Mouse (Mus musculus) MEL (cell line): ENCODE measurements at regions not wholly inside any gene's neighbourhood (a gene's known extent, or its start where the extent isn't known, plus 50 kb on each side); places are given as distances from the start of the nearest gene placed in this dataset.

Source experiments
- DNase-seq: peaks from one replicate; pipeline ENCODE4 v3.0.0; 2011; ENCODE audit warnings: low read depth, low spot score
- H3K27ac ChIP-seq: 2 replicates; pipeline ENCODE4 v1.5.1; 2012; ENCODE audit warnings: low read depth, mild to moderate bottlenecking, control low read depth, low read length, moderate library complexity; ENCODE audit not compliant: control insufficient read depth
- H3K27me3 ChIP-seq, 2 experiments: fragments of 150-350 bp in 1 of 2; sonication (generic) in 1 of 2; 2 replicates each; pipeline ENCODE4 v1.6.1; 2012; ENCODE audit warnings: low read length in 2 of 2, mild to moderate bottlenecking in 2 of 2, improper control_type of control experiment in 1 of 2, moderate library complexity in 1 of 2; ENCODE audit not compliant: insufficient read depth in 2 of 2, control insufficient read depth in 1 of 2
- H3K36me3 ChIP-seq, 2 experiments: 2 replicates each; pipeline ENCODE4 v1.6.1; 2012 to 2014; ENCODE audit warnings: low read length in 2 of 2, improper control_type of control experiment in 1 of 2, inconsistent platforms in 1 of 2, mild to moderate bottlenecking in 1 of 2; ENCODE audit not compliant: insufficient read depth in 2 of 2, control insufficient read depth in 1 of 2
- H3K4me1 ChIP-seq, 2 experiments: fragments of 150-350 bp in 1 of 2; sonication (generic) in 1 of 2; 2 replicates each; pipeline ENCODE4 v1.6.1; 2012; ENCODE audit warnings: low read length in 2 of 2, improper control_type of control experiment in 1 of 2, mild to moderate bottlenecking in 1 of 2; ENCODE audit not compliant: insufficient read depth in 2 of 2, control insufficient read depth in 1 of 2
- H3K4me3 ChIP-seq, 2 experiments: fragments of 150-350 bp in 1 of 2; sonication (generic) in 1 of 2; 2 replicates each; pipeline ENCODE4 v1.5.1; 2012; ENCODE audit warnings: low read depth in 2 of 2, low read length in 2 of 2, mild to moderate bottlenecking in 2 of 2, moderate library complexity in 2 of 2, control low read depth in 1 of 2, improper control_type of control experiment in 1 of 2; ENCODE audit not compliant: control insufficient read depth in 1 of 2, insufficient read depth in 1 of 2
- H3K79me2 ChIP-seq: 2 replicates; pipeline ENCODE4 v1.6.1; 2012; ENCODE audit warnings: mild to moderate bottlenecking, low read length, moderate library complexity; ENCODE audit not compliant: control insufficient read depth, poor library complexity, insufficient read depth
- H3K9ac ChIP-seq: 2 replicates; pipeline ENCODE4 v1.6.1; 2012; ENCODE audit warnings: low read depth, mild to moderate bottlenecking, control low read depth, low read length, moderate library complexity; ENCODE audit not compliant: control insufficient read depth, poor library complexity, severe bottlenecking
- H3K9me3 ChIP-seq: fragments of 150-350 bp; sonication (generic); replicated peaks from 2 replicates; pipeline ENCODE4 v1.6.1; 2012; ENCODE audit warnings: mild to moderate bottlenecking, low read length, improper control_type of control experiment, moderate library complexity; ENCODE audit not compliant: insufficient read depth
- CHD1 ChIP-seq: IDR thresholded peaks from 2 replicates; pipeline ENCODE4 v1.6.1; 2012; ENCODE audit warnings: low read depth, mild to moderate bottlenecking, inconsistent platforms, low read length, improper control_type of control experiment
- CTCF ChIP-seq, 3 experiments: IDR thresholded peaks in 2 of 3; conservative IDR thresholded peaks in 1 of 3; 2 replicates each; pipeline ENCODE4 v1.5.1; 2011 to 2012; ENCODE audit warnings: low read length in 3 of 3, low read depth in 2 of 3, mild to moderate bottlenecking in 2 of 3, improper control_type of control experiment in 1 of 3, inconsistent platforms in 1 of 3, mixed read lengths in 1 of 3, moderate library complexity in 1 of 3; ENCODE audit not compliant: control insufficient read depth in 1 of 3, insufficient read depth in 1 of 3, poor library complexity in 1 of 3, severe bottlenecking in 1 of 3
- ETS1 ChIP-seq: IDR thresholded peaks from 2 replicates; pipeline ENCODE4 v1.6.1; 2012; ENCODE audit warnings: low read depth, mild to moderate bottlenecking, inconsistent platforms, low read length, improper control_type of control experiment, moderate library complexity
- GABPA ChIP-seq: IDR thresholded peaks from 2 replicates; pipeline ENCODE4 v1.6.1; 2012; ENCODE audit warnings: low read depth, mild to moderate bottlenecking, inconsistent platforms, low read length, improper control_type of control experiment, moderate library complexity
- GATA1 ChIP-seq: IDR thresholded peaks from 2 replicates; pipeline ENCODE4 v1.6.1; 2011; ENCODE audit warnings: low read depth, low read length, improper control_type of control experiment
- JUND ChIP-seq: IDR thresholded peaks from 2 replicates; pipeline ENCODE4 v1.6.1; 2011; ENCODE audit warnings: low read depth, mild to moderate bottlenecking, improper control_type of control experiment, low read length
- MAZ ChIP-seq: IDR thresholded peaks from 2 replicates; pipeline ENCODE4 v1.6.1; 2012; ENCODE audit warnings: low read depth, mild to moderate bottlenecking, inconsistent platforms, low read length, improper control_type of control experiment
- MEF2A ChIP-seq: IDR thresholded peaks from 2 replicates; pipeline ENCODE4 v1.6.1; 2014; ENCODE audit warnings: low read depth, mild to moderate bottlenecking, inconsistent platforms, low read length, improper control_type of control experiment; ENCODE audit not compliant: poor library complexity, insufficient replicate concordance, severe bottlenecking; ENCODE audit errors: extremely low read depth
- MXI1 ChIP-seq: IDR thresholded peaks from 2 replicates; pipeline ENCODE4 v1.6.1; 2011; ENCODE audit warnings: mild to moderate bottlenecking, low read depth, low read length, improper control_type of control experiment
- MYB ChIP-seq: IDR thresholded peaks from 2 replicates; pipeline ENCODE4 v1.6.1; 2011; ENCODE audit warnings: mild to moderate bottlenecking, low read depth, low read length, improper control_type of control experiment
- MYC ChIP-seq: IDR thresholded peaks from 2 replicates; pipeline ENCODE4 v1.6.1; 2011; ENCODE audit warnings: low read depth, mild to moderate bottlenecking, low read length, improper control_type of control experiment, moderate library complexity
- NRF1 ChIP-seq: IDR thresholded peaks from 2 replicates; pipeline ENCODE4 v1.6.1; 2014; ENCODE audit warnings: low read depth, mild to moderate bottlenecking, inconsistent platforms, low read length, improper control_type of control experiment, moderate library complexity; ENCODE audit not compliant: poor library complexity, insufficient read depth, severe bottlenecking
- POLR2A ChIP-seq, 2 experiments: IDR thresholded peaks; 2 replicates each; pipeline ENCODE4 v1.6.1; 2011 to 2012; ENCODE audit warnings: low read length in 2 of 2, mild to moderate bottlenecking in 2 of 2, control low read depth in 1 of 2, improper control_type of control experiment in 1 of 2, low read depth in 1 of 2, moderate library complexity in 1 of 2; ENCODE audit not compliant: control insufficient read depth in 1 of 2, insufficient read depth in 1 of 2, poor library complexity in 1 of 2
- POLR2AphosphoS2 ChIP-seq: IDR thresholded peaks from 2 replicates; pipeline ENCODE4 v1.6.1; 2011; ENCODE audit warnings: low read length, improper control_type of control experiment
- POLR2AphosphoS5 ChIP-seq: IDR thresholded peaks from 2 replicates; pipeline ENCODE4 v1.6.1; 2012; ENCODE audit warnings: low read depth, borderline replicate concordance, mild to moderate bottlenecking, inconsistent platforms, low read length, moderate library complexity, mixed read lengths
- RCOR1 ChIP-seq: IDR thresholded peaks from 2 replicates; pipeline ENCODE4 v1.6.1; 2012; ENCODE audit warnings: low read depth, mild to moderate bottlenecking, inconsistent platforms, low read length, improper control_type of control experiment
- TCF12 ChIP-seq: IDR thresholded peaks from 2 replicates; pipeline ENCODE4 v1.6.1; 2014; ENCODE audit warnings: low read depth, mild to moderate bottlenecking, inconsistent platforms, low read length, improper control_type of control experiment, moderate library complexity
- ZC3H11A ChIP-seq: IDR thresholded peaks from 2 replicates; pipeline ENCODE4 v1.6.1; 2012; ENCODE audit warnings: low read depth, mild to moderate bottlenecking, inconsistent platforms, low read length, improper control_type of control experiment

GRCm38 (mm10) chr8:95980405-95980804 lies 92.1 kb upstream of the Got2 start:
- TF ChIP-seq MYB: no peak
- TF ChIP-seq MEF2A: no peak
- no peak for TF ChIP-seq POLR2AphosphoS2
- TF ChIP-seq TCF12: no peak
- TF ChIP-seq GABPA: no peak
- Histone ChIP-seq H3K9ac (no peak overlapping the region), H3K79me2 (no peaks in the 10 kb centered on the region), H3K36me3 (no peaks in the 10 kb centered on the region), H3K9me3 (no peaks in the 10 kb centered on the region), H3K4me1 (no peaks in the 10 kb centered on the region), H3K4me3 (no peak overlapping the region), H3K27me3 (no peaks in the 10 kb centered on the region), H3K27ac (no peak overlapping the region)
- no peak for DNase-seq

- H3K9ac ChIP-seq: no peak overlapping the region
- no peaks in the 10 kb centered on the region for H3K9me3 ChIP-seq
- no peak overlapping the region for H3K4me3 ChIP-seq
- peaks cover 0 to 5% of the 10 kb centered on the region in 2 experiments; a peak in 2 of 4 replicates for H3K27me3 ChIP-seq
- H3K4me1 ChIP-seq: no peaks in the 10 kb centered on the region
- H3K36me3 ChIP-seq: no peaks in the 10 kb centered on the region
- no peaks in the 10 kb centered on the region for H3K79me2 ChIP-seq
- TF ChIP-seq MXI1: no peak
- TF ChIP-seq POLR2AphosphoS5: no peak
- no peak for TF ChIP-seq NRF1
- TF ChIP-seq MEF2A: no peak
- TF ChIP-seq ZC3H11A: no peak
- no peak for TF ChIP-seq MAZ
- TF ChIP-seq TCF12: no peak
- no peak for TF ChIP-seq JUND
- TF ChIP-seq CTCF (IDR thresholded peaks at IDR 0.05 in 2 of 3, conservative IDR thresholded peaks at IDR 0.05 in 1 of 3; ENCODE audit: control insufficient read depth in 1 of 3, insufficient read depth in 1 of 3, low read depth in 2 of 3, low read length in 3 of 3, poor library complexity in 1 of 3, severe bottlenecking in 1 of 3): no peak
- TF ChIP-seq RCOR1: no peak
- no peak for TF ChIP-seq POLR2A (IDR thresholded peaks at IDR 0.05; ENCODE audit: control insufficient read depth in 1 of 2, insufficient read depth in 1 of 2, low read depth in 1 of 2, low read length in 2 of 2, poor library complexity in 1 of 2)
- TF ChIP-seq CHD1: no peak
- no peak for TF ChIP-seq ETS1
- no peak for TF ChIP-seq MYC
- TF ChIP-seq GATA1: no peak
- H3K27ac ChIP-seq: no peak overlapping the region
- DNase-seq: peak; percentile 46
Observed at GRCm38 (mm10) chr8:95979223-95979622, 90.9 kb upstream of the Got2 start.
